Mouse (Mus musculus) stomach, postnatal 0 days (tissue): ENCODE results near the gene Scamp3. TPM values are rescaled to one million over a fixed set of nuclear protein-coding genes. Genes with fewer than 3 reads are reported as not detected.
A peak's percentile ranks its signal among the peaks of the same experiment; 100 is the strongest.

Experiments
- ATAC-seq: fragments of 200-750 bp; cut with Nextera tagmentation; 2 replicates; pipeline ENCODE4 v1.8.0; 2017; ENCODE audit not compliant: low FRiP score, low TSS enrichment
- DNase-seq: peaks from one replicate; pipeline ENCODE4 v3.0.0-alpha.2; 2016; ENCODE audit warnings: low spot score
- H3K27ac ChIP-seq: fragments of 300-500 bp; sonication (generic); replicated peaks from 2 replicates; pipeline ENCODE4 v1.5.1; 2014; ENCODE audit warnings: mild to moderate bottlenecking, control low read depth
- H3K27me3 ChIP-seq: fragments of 300-500 bp; sonication (generic); 2 replicates; pipeline ENCODE4 v1.6.1; 2014; ENCODE audit warnings: low read length; ENCODE audit not compliant: control insufficient read depth, insufficient read depth
- H3K36me3 ChIP-seq: fragments of 300-500 bp; sonication (generic); 2 replicates; pipeline ENCODE4 v1.6.1; 2014; ENCODE audit warnings: low read length, mixed read lengths; ENCODE audit not compliant: control insufficient read depth, insufficient read depth
- H3K4me1 ChIP-seq: fragments of 300-500 bp; sonication (generic); replicated peaks from 2 replicates; pipeline ENCODE4 v1.6.1; 2014; ENCODE audit warnings: antibody characterized with exemption; ENCODE audit not compliant: control insufficient read depth, insufficient read depth
- H3K4me2 ChIP-seq: fragments of 300-500 bp; sonication (generic); replicated peaks from 2 replicates; pipeline ENCODE4 v1.6.1; 2014; ENCODE audit warnings: low read depth, mild to moderate bottlenecking, control low read depth, moderate library complexity
- H3K4me3 ChIP-seq: fragments of 300-500 bp; sonication (generic); 2 replicates; pipeline ENCODE4 v1.5.1; 2014; ENCODE audit warnings: low read depth, low read length, control low read depth
- H3K9ac ChIP-seq: fragments of 300-500 bp; sonication (generic); 2 replicates; pipeline ENCODE4 v1.6.1; 2014; ENCODE audit warnings: mild to moderate bottlenecking, low read length, control low read depth, mixed read lengths
- H3K9me3 ChIP-seq: fragments of 300-500 bp; sonication (generic); 2 replicates; pipeline ENCODE4 v1.6.1; 2016; ENCODE audit warnings: low read length; ENCODE audit not compliant: control insufficient read depth
- CTCF ChIP-seq: IDR thresholded peaks from 2 replicates; pipeline ENCODE4 v1.5.1; 2016; ENCODE audit warnings: antibody characterized with exemption, low read depth, mild to moderate bottlenecking, moderate library complexity
- EP300 ChIP-seq: optimal IDR thresholded peaks from 2 replicates; pipeline ENCODE3; 2016; ENCODE audit warnings: antibody characterized with exemption
- WGBS: fragments of 180-500 bp; shearing (Covaris S2); extraction: QIAGEN DNeasy Blood & Tissue Kit; methylation state at CpG from one replicate; pipeline ENCODE4 v1.1.7; 2014; 5-methylcytosine and 5-hydroxymethylcytosine counted together
- polyA plus RNA-seq: library from polyadenylated mRNA; unstranded; fragments of >200 nt; fragmentation: Nextera tagmentation; extraction: Ambion mirVana; gene quantifications from 2 replicates; pipeline ENCODE4 v1.2.1, GENCODE M21; 2015

Gene Scamp3
- polyA plus RNA-seq, 1 experiment from 2014 or later: 65.4 TPM

- Histone ChIP-seq H3K27me3 (no peaks in the 10 kb centered on the region), H3K9ac (no peak overlapping the region), H3K36me3 (peaks cover 3% of the 10 kb centered on the region; the same call in 1 of the 2 replicates), H3K9me3 (no peaks in the 10 kb centered on the region), H3K4me2 (no peak overlapping the region), H3K4me1 (no peaks in the 10 kb centered on the region; the same call in 1 of the 2 replicates), H3K4me3 (no peak overlapping the region), H3K27ac (no peak overlapping the region)
- ATAC-seq: no peak
- DNase-seq: no peak
- WGBS: 39% methylated on average over 8 of the region's 8 CpGs
- TF ChIP-seq EP300: no peak
- TF ChIP-seq CTCF: no peak
Observed at GRCm38 (mm10) chr3:89219546-89219945, 42.3 kb downstream of the Scamp3 start.

- TF ChIP-seq CTCF (no peak), EP300 (no peak)
- Histone ChIP-seq H3K36me3 (peaks cover 4% of the 10 kb centered on the region; the same call in 1 of the 2 replicates), H3K4me1 (no peaks in the 10 kb centered on the region), H3K9ac (no peak overlapping the region), H3K4me2 (no peak overlapping the region), H3K4me3 (no peak overlapping the region), H3K27me3 (no peaks in the 10 kb centered on the region), H3K9me3 (no peaks in the 10 kb centered on the region), H3K27ac (no peak overlapping the region)
- ATAC-seq (no peak), DNase-seq (no peak)
- 75% methylated on average over 5 of the region's 5 CpGs for WGBS
Observed at GRCm38 (mm10) chr3:89221167-89221566, 43.9 kb downstream of the Scamp3 start.

- no peak overlapping the region for H3K9ac ChIP-seq
- H3K4me1 ChIP-seq: peaks cover 3% of the 10 kb centered on the region; the same call in 1 of the 2 replicates
- peaks cover 4% of the 10 kb centered on the region; the same call in 1 of the 2 replicates for H3K36me3 ChIP-seq
- ATAC-seq (no peak), DNase-seq (no peak)
- H3K9me3 ChIP-seq: no peaks in the 10 kb centered on the region
- no peaks in the 10 kb centered on the region for H3K27me3 ChIP-seq
- no peak for TF ChIP-seq EP300
- no peak for TF ChIP-seq CTCF
- no peak overlapping the region for H3K27ac ChIP-seq
- no peak overlapping the region for H3K4me3 ChIP-seq
- H3K4me2 ChIP-seq: no peak overlapping the region
- 78% methylated on average over 11 of the region's 11 CpGs for WGBS
Observed at GRCm38 (mm10) chr3:89224796-89225195, 47.5 kb downstream of the Scamp3 start.

- Histone ChIP-seq H3K4me2 (no peak overlapping the region), H3K27me3 (no peaks in the 10 kb centered on the region), H3K9ac (no peak overlapping the region), H3K4me3 (no peak overlapping the region), H3K27ac (no peak overlapping the region), H3K4me1 (peaks cover 3% of the 10 kb centered on the region; the same call in 1 of the 2 replicates), H3K9me3 (no peaks in the 10 kb centered on the region), H3K36me3 (peaks cover 4% of the 10 kb centered on the region; the same call in 1 of the 2 replicates)
- no peak for TF ChIP-seq EP300
- TF ChIP-seq CTCF: no peak
- no peak for ATAC-seq
- DNase-seq: no peak
- 59% methylated on average over 12 of the region's 12 CpGs for WGBS
Observed at GRCm38 (mm10) chr3:89225321-89225815, 48.1 kb downstream of the Scamp3 start.

GRCm38 (mm10) chr3:89225918-89226317 lies 48.6 kb downstream of the Scamp3 start:
- no peak for ATAC-seq

GRCm38 (mm10) chr3:89226361-89226760 lies 49.1 kb downstream of the Scamp3 start:
- no peaks in the 10 kb centered on the region for H3K27me3 ChIP-seq
- no peak overlapping the region; the same call in 1 of the 2 replicates for H3K4me2 ChIP-seq
- no peak for DNase-seq
- no peak overlapping the region for H3K4me3 ChIP-seq
- 0 out of 2 replicates have a peak overlapping the region, but pooled peaks have one; percentile 23 for H3K9ac ChIP-seq
- 49% methylated on average over 11 of the region's 11 CpGs for WGBS
- H3K36me3 ChIP-seq: peaks cover 4% of the 10 kb centered on the region; the same call in 1 of the 2 replicates
- no peak for ATAC-seq
- no peak overlapping the region for H3K27ac ChIP-seq
- TF ChIP-seq EP300 (no peak), CTCF (no peak)
- no peaks in the 10 kb centered on the region for H3K9me3 ChIP-seq
- H3K4me1 ChIP-seq: peaks cover 3% of the 10 kb centered on the region; the same call in 1 of the 2 replicates

More at GRCm38 (mm10) chr3:89225918-89226317, 48.6 kb downstream of the Scamp3 start:
- Histone ChIP-seq H3K36me3 (peaks cover 4% of the 10 kb centered on the region; the same call in 1 of the 2 replicates), H3K9ac (0 out of 2 replicates have a peak overlapping the region, but pooled peaks have one; percentile 23), H3K27me3 (no peaks in the 10 kb centered on the region), H3K4me3 (no peak overlapping the region), H3K4me1 (peaks cover 3% of the 10 kb centered on the region; the same call in 1 of the 2 replicates), H3K9me3 (no peaks in the 10 kb centered on the region), H3K27ac (no peak overlapping the region), H3K4me2 (no peak overlapping the region)
- DNase-seq: no peak
- TF ChIP-seq CTCF: no peak
- TF ChIP-seq EP300: no peak
- WGBS: 67% methylated on average over 4 of the region's 4 CpGs
